Mouse (Mus musculus): ENCODE results near the gene Cyp1a2. TPM values are rescaled to one million over a fixed set of nuclear protein-coding genes. Genes with fewer than 3 reads are reported as not detected.
"Not testable (repeated sequence)": the region's sequence is repeated elsewhere in the genome, so short reads cannot be mapped to it uniquely, and the experiment has no call there.

The Cyp1a2 gene
- not detected in 2 replicates for polyA plus RNA-seq (2015; fragmentation: Nextera tagmentation; extraction: Ambion mirVana)

GRCm38 (mm10) chr9:57683520-57683919, at the start of gene Cyp1a2:
Cyp1a2 (minus strand) TSS chr9:57683703.
- Histone ChIP-seq H3K9ac (replicated peaks; ENCODE audit: low read depth, low read length) (no peak within 1 kb of the TSS), H3K4me3 (replicated peaks; ENCODE audit: low read length) (no peak within 1 kb of the TSS), H3K36me3 (ENCODE audit: control insufficient read depth, insufficient read depth) (no peaks in the 10 kb centered on the region), H3K4me1 (replicated peaks; ENCODE audit: control insufficient read depth, insufficient read depth, low read length) (no peaks in the 10 kb centered on the region), H3K27me3 (replicated peaks; ENCODE audit: control insufficient read depth, insufficient read depth, low read length) (no peaks in the 10 kb centered on the region), H3K9me3 (ENCODE audit: control insufficient read depth, low read length) (no peaks in the 10 kb centered on the region), H3K27ac (ENCODE audit: low read length) (no peak within 1 kb of the TSS), H3K4me2 (ENCODE audit: low read length) (no peak within 1 kb of the TSS)
- 72% methylated on average over 5 of the region's 5 CpGs for WGBS
- ATAC-seq = no peak

GRCm38 (mm10) chr9:57728312-57728711, 44.8 kb upstream of the Cyp1a2 start:
- H3K4me3 ChIP-seq (replicated peaks; ENCODE audit: low read length) = no peak overlapping the region
- 89% methylated on average over 1 of the region's 1 CpGs for WGBS
- no peak overlapping the region for H3K4me2 ChIP-seq (ENCODE audit: low read length)
- H3K9me3 ChIP-seq (ENCODE audit: control insufficient read depth, low read length) = no peaks in the 10 kb centered on the region
- peaks cover 11% of the 10 kb centered on the region for H3K36me3 ChIP-seq (ENCODE audit: control insufficient read depth, insufficient read depth)
- no peak overlapping the region for H3K9ac ChIP-seq (replicated peaks; ENCODE audit: low read depth, low read length)
- no peak overlapping the region for H3K27ac ChIP-seq (ENCODE audit: low read length)
- ATAC-seq = no peak
- peaks cover 3% of the 10 kb centered on the region; the same call in 1 of the 2 replicates for H3K4me1 ChIP-seq (replicated peaks; ENCODE audit: control insufficient read depth, insufficient read depth, low read length)
- H3K27me3 ChIP-seq (replicated peaks; ENCODE audit: control insufficient read depth, insufficient read depth, low read length) = no peaks in the 10 kb centered on the region

- H3K4me3 ChIP-seq (replicated peaks; ENCODE audit: low read length) = no peak overlapping the region
- H3K4me1 ChIP-seq (replicated peaks; ENCODE audit: control insufficient read depth, insufficient read depth, low read length) = peaks cover 3% of the 10 kb centered on the region; the same call in 1 of the 2 replicates
- no peak overlapping the region for H3K9ac ChIP-seq (replicated peaks; ENCODE audit: low read depth, low read length)
- H3K36me3 ChIP-seq (ENCODE audit: control insufficient read depth, insufficient read depth) = peaks cover 15% of the 10 kb centered on the region
- ATAC-seq = no peak
- H3K27me3 ChIP-seq (replicated peaks; ENCODE audit: control insufficient read depth, insufficient read depth, low read length) = no peaks in the 10 kb centered on the region
- no peak overlapping the region for H3K4me2 ChIP-seq (ENCODE audit: low read length)
- H3K9me3 ChIP-seq (ENCODE audit: control insufficient read depth, low read length) = no peaks in the 10 kb centered on the region
- no peak overlapping the region for H3K27ac ChIP-seq (ENCODE audit: low read length)
- WGBS = 99% methylated on average over 3 of the region's 3 CpGs
These were observed 41.2 kb upstream of the Cyp1a2 start for GRCm38 (mm10) chr9:57724701-57725100.

- Histone ChIP-seq H3K4me1 (replicated peaks; ENCODE audit: control insufficient read depth, insufficient read depth, low read length) (peaks cover 3% of the 10 kb centered on the region; the same call in 1 of the 2 replicates), H3K9ac (replicated peaks; ENCODE audit: low read depth, low read length) (no peak overlapping the region), H3K27ac (ENCODE audit: low read length) (no peak overlapping the region), H3K4me3 (replicated peaks; ENCODE audit: low read length) (no peak overlapping the region), H3K4me2 (ENCODE audit: low read length) (no peak overlapping the region), H3K9me3 (ENCODE audit: control insufficient read depth, low read length) (no peaks in the 10 kb centered on the region), H3K36me3 (ENCODE audit: control insufficient read depth, insufficient read depth) (peaks cover 13% of the 10 kb centered on the region), H3K27me3 (replicated peaks; ENCODE audit: control insufficient read depth, insufficient read depth, low read length) (no peaks in the 10 kb centered on the region)
- ATAC-seq = no peak
- 92% methylated on average over 5 of the region's 5 CpGs for WGBS
These were observed 40.3 kb upstream of the Cyp1a2 start for GRCm38 (mm10) chr9:57723796-57724195.

- Histone ChIP-seq H3K27ac (ENCODE audit: low read length) (no peak overlapping the region), H3K4me3 (replicated peaks; ENCODE audit: low read length) (no peak overlapping the region), H3K4me2 (ENCODE audit: low read length) (no peak overlapping the region), H3K9me3 (ENCODE audit: control insufficient read depth, low read length) (no peaks in the 10 kb centered on the region), H3K4me1 (replicated peaks; ENCODE audit: control insufficient read depth, insufficient read depth, low read length) (peaks cover 3% of the 10 kb centered on the region; the same call in 1 of the 2 replicates), H3K27me3 (replicated peaks; ENCODE audit: control insufficient read depth, insufficient read depth, low read length) (no peaks in the 10 kb centered on the region), H3K36me3 (ENCODE audit: control insufficient read depth, insufficient read depth) (peaks cover 13% of the 10 kb centered on the region), H3K9ac (replicated peaks; ENCODE audit: low read depth, low read length) (no peak overlapping the region)
- no peak; the same call in 1 of the 2 replicates for ATAC-seq
- WGBS = 71% methylated on average over 5 of the region's 5 CpGs
These were observed 39.8 kb upstream of the Cyp1a2 start for GRCm38 (mm10) chr9:57723315-57723715.

GRCm38 (mm10) chr9:57722371-57722770, 38.9 kb upstream of the Cyp1a2 start:
- ATAC-seq = no peak
- Histone ChIP-seq H3K4me1 (replicated peaks; ENCODE audit: control insufficient read depth, insufficient read depth, low read length) (peaks cover 3% of the 10 kb centered on the region; the same call in 1 of the 2 replicates), H3K27me3 (replicated peaks; ENCODE audit: control insufficient read depth, insufficient read depth, low read length) (no peaks in the 10 kb centered on the region), H3K36me3 (ENCODE audit: control insufficient read depth, insufficient read depth) (peaks cover 6% of the 10 kb centered on the region), H3K27ac (ENCODE audit: low read length) (no peak overlapping the region), H3K4me2 (ENCODE audit: low read length) (no peak overlapping the region), H3K9ac (replicated peaks; ENCODE audit: low read depth, low read length) (no peak overlapping the region), H3K9me3 (ENCODE audit: control insufficient read depth, low read length) (no peaks in the 10 kb centered on the region), H3K4me3 (replicated peaks; ENCODE audit: low read length) (no peak overlapping the region)
- WGBS = 87% methylated on average over 1 of the region's 1 CpGs

- Histone ChIP-seq H3K36me3 (ENCODE audit: control insufficient read depth, insufficient read depth) (peaks cover 11% of the 10 kb centered on the region; the same call in 1 of the 2 replicates), H3K27me3 (replicated peaks; ENCODE audit: control insufficient read depth, insufficient read depth, low read length) (no peaks in the 10 kb centered on the region), H3K9me3 (ENCODE audit: control insufficient read depth, low read length) (no peaks in the 10 kb centered on the region), H3K4me2 (ENCODE audit: low read length) (no peak overlapping the region), H3K9ac (replicated peaks; ENCODE audit: low read depth, low read length) (no peak overlapping the region), H3K27ac (ENCODE audit: low read length) (no peak overlapping the region), H3K4me3 (replicated peaks; ENCODE audit: low read length) (no peak overlapping the region), H3K4me1 (replicated peaks; ENCODE audit: control insufficient read depth, insufficient read depth, low read length) (peaks cover 3% of the 10 kb centered on the region; the same call in 1 of the 2 replicates)
- WGBS = 92% methylated on average over 3 of the region's 3 CpGs
- no peak for ATAC-seq
These were observed 37.2 kb upstream of the Cyp1a2 start for GRCm38 (mm10) chr9:57720736-57721135.

- Histone ChIP-seq H3K4me2 (ENCODE audit: low read length) (no peak overlapping the region), H3K27me3 (replicated peaks; ENCODE audit: control insufficient read depth, insufficient read depth, low read length) (no peaks in the 10 kb centered on the region), H3K36me3 (ENCODE audit: control insufficient read depth, insufficient read depth) (peaks cover 25% of the 10 kb centered on the region; the same call in 1 of the 2 replicates), H3K4me1 (replicated peaks; ENCODE audit: control insufficient read depth, insufficient read depth, low read length) (no peaks in the 10 kb centered on the region), H3K9me3 (ENCODE audit: control insufficient read depth, low read length) (no peaks in the 10 kb centered on the region), H3K27ac (ENCODE audit: low read length) (no peak overlapping the region), H3K4me3 (replicated peaks; ENCODE audit: low read length) (no peak overlapping the region), H3K9ac (replicated peaks; ENCODE audit: low read depth, low read length) (no peak overlapping the region)
- WGBS = 62% methylated on average over 7 of the region's 7 CpGs
- ATAC-seq = no peak
These were observed 34.9 kb upstream of the Cyp1a2 start for GRCm38 (mm10) chr9:57718408-57718807.

GRCm38 (mm10) chr9:57712194-57712593, 28.7 kb upstream of the Cyp1a2 start:
- ATAC-seq = no peak
- 76% methylated on average over 2 of the region's 2 CpGs for WGBS

GRCm38 (mm10) chr9:57710214-57710613, 26.7 kb upstream of the Cyp1a2 start:
- ATAC-seq = not testable (repeated sequence)
- WGBS = 98% methylated on average over 4 of the region's 5 CpGs
- H3K36me3 ChIP-seq (ENCODE audit: control insufficient read depth, insufficient read depth) = peaks cover 14% of the 10 kb centered on the region; the same call in 1 of the 2 replicates

More at GRCm38 (mm10) chr9:57712194-57712593, 28.7 kb upstream of the Cyp1a2 start:
- Histone ChIP-seq H3K9me3 (ENCODE audit: control insufficient read depth, low read length) (peaks cover 2% of the 10 kb centered on the region; the same call in 1 of the 2 replicates), H3K4me3 (replicated peaks; ENCODE audit: low read length) (no peak overlapping the region), H3K4me2 (ENCODE audit: low read length) (no peak overlapping the region), H3K27me3 (replicated peaks; ENCODE audit: control insufficient read depth, insufficient read depth, low read length) (no peaks in the 10 kb centered on the region), H3K36me3 (ENCODE audit: control insufficient read depth, insufficient read depth) (peaks cover 24% of the 10 kb centered on the region; the same call in 1 of the 2 replicates), H3K27ac (ENCODE audit: low read length) (no peak overlapping the region), H3K4me1 (replicated peaks; ENCODE audit: control insufficient read depth, insufficient read depth, low read length) (peaks cover 12% of the 10 kb centered on the region), H3K9ac (replicated peaks; ENCODE audit: low read depth, low read length) (no peak overlapping the region)

More at GRCm38 (mm10) chr9:57710214-57710613, 26.7 kb upstream of the Cyp1a2 start:
- not testable (repeated sequence) for H3K9ac ChIP-seq (replicated peaks; ENCODE audit: low read depth, low read length); H3K4me2 ChIP-seq (ENCODE audit: low read length); H3K27me3 ChIP-seq (replicated peaks; ENCODE audit: control insufficient read depth, insufficient read depth, low read length); H3K27ac ChIP-seq (ENCODE audit: low read length); H3K9me3 ChIP-seq (ENCODE audit: control insufficient read depth, low read length); H3K4me3 ChIP-seq (replicated peaks; ENCODE audit: low read length)
- peaks cover 12% of the 10 kb centered on the region for H3K4me1 ChIP-seq (replicated peaks; ENCODE audit: control insufficient read depth, insufficient read depth, low read length)
